Mouse (Mus musculus) heart, adult 2 months (tissue): ENCODE measurements around the gene Cbx7. TPM values are rescaled to one million over a fixed set of nuclear protein-coding genes. Genes with fewer than 3 reads are reported as not detected.
"Not testable (repeated sequence)": the region's sequence is repeated elsewhere in the genome, so short reads cannot be mapped to it uniquely, and the experiment has no call there.

Experiments used
- DNase-seq, 2 experiments: peaks; one replicate each; pipeline ENCODE4 v3.0.0; 2021
- H3K27ac ChIP-seq: fragments of 200-600 bp; 2 replicates; pipeline ENCODE4 v1.8.1; 2022
- H3K27me3 ChIP-seq: fragments of 200-500 bp; 2 replicates; pipeline ENCODE4 v1.6.1; 2012; ENCODE audit warnings: mild to moderate bottlenecking, low read length, inconsistent platforms, mixed read lengths; ENCODE audit not compliant: control insufficient read depth, insufficient read depth
- H3K36me3 ChIP-seq: fragments of 200-500 bp; 2 replicates; pipeline ENCODE4 v1.6.1; 2012; ENCODE audit warnings: low read length, inconsistent platforms; ENCODE audit not compliant: control insufficient read depth, insufficient read depth
- H3K4me1 ChIP-seq: fragments of 200-500 bp; 2 replicates; pipeline ENCODE4 v1.6.1; 2011; ENCODE audit warnings: low read length; ENCODE audit not compliant: control insufficient read depth, insufficient read depth
- H3K4me3 ChIP-seq: fragments of 200-600 bp; 2 replicates; pipeline ENCODE4 v1.8.1; 2022
- H3K79me2 ChIP-seq: fragments of 200-500 bp; replicated peaks from 2 replicates; pipeline ENCODE4 v1.6.1; 2012; ENCODE audit warnings: mild to moderate bottlenecking, inconsistent platforms, low read length, moderate library complexity, mixed read lengths; ENCODE audit not compliant: control insufficient read depth, insufficient read depth
- H3K9ac ChIP-seq: fragments of 200-500 bp; 2 replicates; pipeline ENCODE4 v1.6.1; 2012; ENCODE audit warnings: low read depth, mild to moderate bottlenecking, control low read depth, inconsistent platforms, low read length, mixed read lengths
- CTCF ChIP-seq: fragments of 200-600 bp; IDR thresholded peaks from 2 replicates; pipeline ENCODE4 v1.8.1; 2022; ENCODE audit warnings: antibody characterized with exemption, mild to moderate bottlenecking, moderate library complexity
- EP300 ChIP-seq: fragments of 200-500 bp; IDR thresholded peaks from 2 replicates; pipeline ENCODE4 v1.6.1; 2011; ENCODE audit warnings: low read depth, low read length, control low read depth; ENCODE audit not compliant: insufficient read depth
- POLR2A ChIP-seq: fragments of 200-500 bp; IDR thresholded peaks from 2 replicates; pipeline ENCODE4 v1.6.1; 2011; ENCODE audit warnings: mild to moderate bottlenecking, low read depth, low read length, control low read depth; ENCODE audit not compliant: insufficient read depth
- WGBS: fragments of 180-500 bp; shearing (Covaris S2); methylation state at CpG from one replicate; pipeline ENCODE4 v1.1.7; 2018; 5-methylcytosine and 5-hydroxymethylcytosine counted together
- intact Hi-C: fragments of 180-260 bp; cut with DNase I; formaldehyde crosslinking; loops from one replicate; pipeline ENCODE4 v1.15.1; 2025
- polyA plus RNA-seq: library from polyadenylated mRNA; depleted of rRNA; stranded (reverse); fragments of >200 nt; gene quantifications from 2 replicates; pipeline ENCODE4 v1.2.3, GENCODE M21; 2012
- total RNA-seq, 2 experiments: library from RNA; stranded (reverse); gene quantifications; 2 replicates each; pipeline ENCODE4 v1.2.3; 2021

The Cbx7 gene
- total and polyA plus RNA-seq, 3 experiments: 18.9 to 21.7 (median 21.4) TPM

DNA sequence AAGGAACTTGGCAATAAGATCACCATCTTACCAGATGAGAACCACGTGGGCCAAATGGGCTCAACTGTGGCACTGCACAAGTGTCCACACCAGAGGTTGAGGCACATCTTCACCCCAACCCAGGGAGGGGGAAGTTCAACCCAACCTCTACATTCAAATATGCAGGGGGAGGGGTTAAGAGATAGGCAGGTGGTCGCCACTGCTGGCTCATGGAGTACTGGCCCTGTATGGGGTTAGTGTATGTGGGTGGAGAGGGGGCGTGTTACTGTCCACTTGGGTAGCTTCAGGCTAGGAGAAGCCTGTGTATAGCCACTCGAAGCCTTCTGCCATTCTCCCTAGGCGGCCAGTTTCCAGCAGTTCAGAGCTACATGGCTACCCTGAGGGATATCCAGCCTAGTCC is 54.8 kb downstream of the Cbx7 start:
- Histone ChIP-seq H3K27ac (no peak overlapping the region), H3K4me1 (no peaks in the 10 kb centered on the region), H3K36me3 (no peaks in the 10 kb centered on the region), H3K4me3 (no peak overlapping the region), H3K27me3 (no peaks in the 10 kb centered on the region), H3K9ac (no peak overlapping the region), H3K79me2 (no peaks in the 10 kb centered on the region)
- no peak for DNase-seq
- 64% methylated on average over 5 of the region's 5 CpGs for WGBS
- intact Hi-C loops: no loop called here
- peak; percentile 16; the same call in 1 of the 2 replicates for TF ChIP-seq POLR2A
- no peak for TF ChIP-seq CTCF
- TF ChIP-seq EP300: no peak

DNA sequence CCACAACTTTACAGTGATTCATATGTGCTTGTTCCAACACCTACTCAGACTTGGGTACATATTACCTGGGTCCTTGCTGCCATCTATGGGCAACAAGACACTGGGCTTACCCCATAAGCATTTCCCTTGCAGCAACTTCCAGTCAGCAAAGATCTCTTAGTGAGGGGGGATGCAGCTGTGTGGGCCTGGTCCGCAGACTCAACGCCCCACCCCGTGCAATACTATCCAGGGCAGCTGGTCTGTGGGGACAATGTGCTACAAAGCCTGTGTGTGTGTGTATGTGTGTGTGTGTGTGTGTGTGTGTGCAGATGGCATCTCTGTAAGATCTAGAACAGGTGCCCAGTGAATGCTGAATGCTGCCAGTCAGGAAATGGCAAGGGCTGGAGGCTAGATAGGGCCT is 56.6 kb downstream of the Cbx7 start:
- H3K27ac ChIP-seq: no peak overlapping the region
- H3K79me2 ChIP-seq: no peaks in the 10 kb centered on the region
- intact Hi-C loops: loop anchor here (2.0 kb wide), 1 partner anchor 84 kb away; no protein-coding TSS in a partner anchor
- no peak overlapping the region for H3K4me3 ChIP-seq
- H3K9ac ChIP-seq: no peak overlapping the region
- TF ChIP-seq EP300: no peak
- peak; percentile 46 for TF ChIP-seq CTCF
- no peak for TF ChIP-seq POLR2A
- H3K4me1 ChIP-seq: no peaks in the 10 kb centered on the region
- no peaks in the 10 kb centered on the region for H3K27me3 ChIP-seq
- 76% methylated on average over 3 of the region's 3 CpGs for WGBS
- no peak for DNase-seq
- H3K36me3 ChIP-seq: no peaks in the 10 kb centered on the region

DNA sequence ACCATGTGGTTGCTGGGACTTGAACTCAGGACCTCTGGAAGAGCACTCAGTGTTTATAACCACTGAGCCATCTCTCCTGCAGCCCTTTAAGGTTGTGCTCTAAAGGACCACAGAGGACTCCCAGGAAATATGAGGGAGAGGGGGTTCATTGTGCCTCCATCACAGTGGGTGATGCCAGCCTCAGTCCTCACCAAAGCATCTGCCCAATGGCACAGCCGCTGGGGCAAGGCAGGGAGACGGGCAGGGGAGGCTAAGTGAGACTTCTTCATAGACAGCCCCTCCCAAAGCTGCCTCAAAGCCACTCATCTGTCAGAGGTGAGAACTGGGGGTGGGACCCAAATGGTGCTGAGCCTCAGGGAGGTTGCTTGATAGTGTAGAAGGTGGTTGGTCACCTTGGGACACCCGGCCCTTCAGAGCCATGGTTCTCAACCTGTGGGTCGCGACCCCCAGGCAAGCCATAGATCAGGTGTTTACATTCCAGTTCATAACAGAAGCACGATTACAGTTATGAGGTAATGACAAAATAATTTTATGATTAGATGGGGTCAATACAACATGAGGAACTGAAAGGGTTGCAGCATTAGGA is 57.1 kb downstream of the Cbx7 start:
- DNase-seq: no peak
- H3K4me3 ChIP-seq: no peak overlapping the region
- no peak overlapping the region for H3K27ac ChIP-seq
- H3K27me3 ChIP-seq: no peaks in the 10 kb centered on the region
- no peak overlapping the region for H3K9ac ChIP-seq
- no peak for TF ChIP-seq POLR2A
- no peak for TF ChIP-seq CTCF
- TF ChIP-seq EP300: no peak
- no peaks in the 10 kb centered on the region for H3K4me1 ChIP-seq
- intact Hi-C loops: loop anchor here (2.0 kb wide), 1 partner anchor 83 kb away; no protein-coding TSS in a partner anchor
- H3K36me3 ChIP-seq: no peaks in the 10 kb centered on the region
- H3K79me2 ChIP-seq: no peaks in the 10 kb centered on the region
- WGBS: 83% methylated on average over 6 of the region's 6 CpGs

DNA sequence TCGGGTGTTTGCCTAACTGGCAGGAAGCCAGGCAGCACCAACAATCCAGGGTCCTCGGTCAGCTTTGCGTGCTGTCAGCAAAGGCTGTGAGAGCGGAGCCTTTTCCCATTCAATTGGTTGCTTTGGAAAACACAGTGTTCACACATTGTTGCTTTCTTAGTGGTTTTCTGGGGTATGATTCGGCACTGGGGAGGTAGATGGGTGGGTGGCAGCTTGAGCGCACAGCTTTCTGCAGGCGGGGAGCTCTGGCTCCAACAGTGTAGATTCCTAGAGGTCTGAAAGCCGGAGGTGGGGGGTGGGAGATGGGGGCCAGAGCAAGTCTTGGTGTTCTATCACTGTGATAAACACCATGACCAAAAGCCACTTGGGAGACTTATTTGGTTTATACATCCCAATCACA is 59.6 kb downstream of the Cbx7 start:
- no peak for DNase-seq
- intact Hi-C loops: loop anchor here (2.0 kb wide), 1 partner anchor 21 kb away; the partner anchor contains the start of gene Apobec3
- H3K4me3 ChIP-seq: no peak overlapping the region

DNA sequence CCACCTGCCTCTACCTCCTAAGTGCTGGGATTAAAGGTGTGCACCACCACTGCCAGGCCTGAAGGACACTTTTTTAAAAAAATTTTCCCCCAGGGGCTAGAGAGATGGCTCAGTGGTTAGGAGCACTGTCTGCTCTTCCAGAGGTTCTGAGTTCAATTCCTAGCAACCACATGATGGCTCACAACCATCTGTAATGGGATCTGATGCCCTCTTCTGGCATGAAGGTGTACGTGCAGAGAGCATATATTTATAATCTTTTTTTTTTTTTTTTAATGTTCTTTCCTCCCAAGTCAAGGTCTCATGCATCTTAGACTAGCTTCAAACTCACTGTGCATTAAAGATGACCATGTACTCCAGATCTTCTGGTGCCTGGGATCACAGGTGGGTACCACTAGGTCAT is 60.1 kb downstream of the Cbx7 start:
- H3K27me3 ChIP-seq, H3K79me2 ChIP-seq, H3K4me1 ChIP-seq, H3K36me3 ChIP-seq, DNase-seq, H3K4me3 ChIP-seq, H3K27ac ChIP-seq, H3K9ac ChIP-seq: not testable (repeated sequence)
- intact Hi-C loops: loop anchor here (2.0 kb wide), 1 partner anchor 20 kb away; the partner anchor contains the start of gene Apobec3
- TF ChIP-seq CTCF: peak; percentile 55
- WGBS: 81% methylated on average over 1 of the region's 1 CpGs

More for the DNA sequence above, 59.6 kb downstream of the Cbx7 start:
- Histone ChIP-seq H3K36me3 (no peaks in the 10 kb centered on the region), H3K79me2 (no peaks in the 10 kb centered on the region), H3K4me1 (no peaks in the 10 kb centered on the region), H3K27ac (no peak overlapping the region), H3K9ac (no peak overlapping the region), H3K27me3 (no peaks in the 10 kb centered on the region)
- no peak for TF ChIP-seq EP300
- TF ChIP-seq POLR2A: no peak
- no peak for TF ChIP-seq CTCF
- WGBS: 85% methylated on average over 8 of the region's 8 CpGs

DNA sequence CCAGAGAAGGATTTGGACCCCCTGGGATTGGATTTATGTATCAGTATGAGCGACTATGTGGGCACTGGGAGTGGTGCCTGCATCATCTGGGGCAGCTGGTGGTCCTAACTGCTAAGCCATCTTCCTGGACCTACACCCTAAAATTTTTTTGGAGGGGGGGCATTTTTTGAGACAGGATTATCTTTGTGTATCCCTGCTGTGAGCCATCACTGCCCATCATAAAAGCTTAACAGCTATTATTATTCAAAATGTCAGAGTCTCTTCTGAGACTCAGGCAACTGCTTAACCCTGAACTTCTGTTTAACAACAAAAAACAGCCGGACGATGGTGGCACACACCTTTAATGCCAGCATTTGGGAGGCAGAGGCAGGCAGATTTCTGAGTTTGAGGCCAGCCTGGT is 61.9 kb downstream of the Cbx7 start:
- H3K79me2 ChIP-seq, H3K27me3 ChIP-seq, H3K36me3 ChIP-seq, intact Hi-C loops, H3K4me1 ChIP-seq, H3K27ac ChIP-seq, H3K4me3 ChIP-seq, DNase-seq, H3K9ac ChIP-seq: not testable (repeated sequence)
- 95% methylated on average over 3 of the region's 3 CpGs for WGBS
